Mouse (Mus musculus): ENCODE results near the gene Camk1d.

Gene Camk1d

GRCm38 (mm10) chr2:5709911-5710310 is 4.4 kb downstream of the Camk1d start:
- DNase-seq (ENCODE audit: low spot score in 2 of 2), result no peak

- no peak for DNase-seq (ENCODE audit: low spot score in 2 of 2)
Observed at GRCm38 (mm10) chr2:5707871-5708733, 6.2 kb downstream of the Camk1d start.

GRCm38 (mm10) chr2:5706618-5707017 is 7.7 kb downstream of the Camk1d start:
- no peak for DNase-seq (ENCODE audit: low spot score in 2 of 2)

- DNase-seq (ENCODE audit: low spot score in 2 of 2), result no peak
Observed at GRCm38 (mm10) chr2:5702370-5702769, 11.9 kb downstream of the Camk1d start.

GRCm38 (mm10) chr2:5700931-5701330 is 13.4 kb downstream of the Camk1d start:
- DNase-seq (ENCODE audit: low spot score in 2 of 2), result no peak

GRCm38 (mm10) chr2:5698451-5698850 is 15.9 kb downstream of the Camk1d start:
- no peak for DNase-seq (ENCODE audit: low spot score in 2 of 2)

GRCm38 (mm10) chr2:5694094-5694493 is 20.2 kb downstream of the Camk1d start:
- DNase-seq (ENCODE audit: low spot score in 2 of 2), result no peak

- DNase-seq (ENCODE audit: low spot score in 2 of 2), result no peak
Observed at GRCm38 (mm10) chr2:5691729-5692128, 22.6 kb downstream of the Camk1d start.

- DNase-seq (ENCODE audit: low spot score in 2 of 2), result no peak
Observed at GRCm38 (mm10) chr2:5683366-5683765, 30.9 kb downstream of the Camk1d start.

GRCm38 (mm10) chr2:5681909-5682308 is 32.4 kb downstream of the Camk1d start:
- no peak for DNase-seq (ENCODE audit: low spot score in 2 of 2)

GRCm38 (mm10) chr2:5681302-5681701 is 33.0 kb downstream of the Camk1d start:
- no peak for DNase-seq (ENCODE audit: low spot score in 2 of 2)

GRCm38 (mm10) chr2:5679055-5679454 is 35.3 kb downstream of the Camk1d start:
- DNase-seq (ENCODE audit: low spot score in 2 of 2), result no peak

GRCm38 (mm10) chr2:5677472-5677871 is 36.8 kb downstream of the Camk1d start:
- no peak for DNase-seq (ENCODE audit: low spot score in 2 of 2)

GRCm38 (mm10) chr2:5676786-5677185 is 37.5 kb downstream of the Camk1d start:
- DNase-seq (ENCODE audit: low spot score in 2 of 2), result no peak

- peak; percentile 20 to 28 for DNase-seq (ENCODE audit: low spot score in 2 of 2)
Observed at GRCm38 (mm10) chr2:5676143-5676483, 38.2 kb downstream of the Camk1d start.

- peak; percentile 38 to 43 for DNase-seq (ENCODE audit: low spot score in 2 of 2)
Observed at GRCm38 (mm10) chr2:5675431-5676142, 38.7 kb downstream of the Camk1d start.

- no peak for DNase-seq (ENCODE audit: low spot score in 2 of 2)
Observed at GRCm38 (mm10) chr2:5674512-5674911, 39.8 kb downstream of the Camk1d start.

- no peak for DNase-seq (ENCODE audit: low spot score in 2 of 2)
Observed at GRCm38 (mm10) chr2:5673816-5674215, 40.5 kb downstream of the Camk1d start.

GRCm38 (mm10) chr2:5672906-5673589 is 41.3 kb downstream of the Camk1d start:
- no peak for DNase-seq (ENCODE audit: low spot score in 2 of 2)

- DNase-seq (ENCODE audit: low spot score in 2 of 2), result no peak
Observed at GRCm38 (mm10) chr2:5670146-5670545, 44.2 kb downstream of the Camk1d start.

- no peak for DNase-seq (ENCODE audit: low spot score in 2 of 2)
Observed at GRCm38 (mm10) chr2:5669498-5670040, 44.7 kb downstream of the Camk1d start.

GRCm38 (mm10) chr2:5668940-5669339 is 45.4 kb downstream of the Camk1d start:
- DNase-seq (ENCODE audit: low spot score in 2 of 2), result no peak
